Mouse (Mus musculus) liver, postnatal 0 days (tissue): ENCODE measurements at regions not wholly inside any gene's neighbourhood (a gene's known extent, or its start where the extent isn't known, plus 50 kb on each side); places are given as distances from the start of the nearest gene placed in this dataset.

Source experiments
- CTCF ChIP-seq: sonication (generic); IDR thresholded peaks from 2 replicates; pipeline ENCODE4 v1.5.1; 2016; ENCODE audit warnings: antibody characterized with exemption, low read depth
- EP300 ChIP-seq: IDR thresholded peaks from 2 replicates; pipeline ENCODE4 v1.6.1; 2016; ENCODE audit warnings: antibody characterized with exemption, low read depth, mild to moderate bottlenecking

GRCm38 (mm10) chr11:79767111-79767510 is 176.1 kb downstream of the Rab11fip4 start:
- TF ChIP-seq CTCF (no peak), EP300 (no peak)
